Mouse (Mus musculus) liver, postnatal 0 days (tissue): ENCODE results near the gene Tm9sf3. TPM values are rescaled to one million over a fixed set of nuclear protein-coding genes. Genes with fewer than 3 reads are reported as not detected.

ENCODE experiments used
- ATAC-seq: fragments of 200-750 bp; cut with Nextera tagmentation; 2 replicates; pipeline ENCODE4 v1.8.0; 2017; ENCODE audit warnings: mild to moderate bottlenecking, moderate library complexity
- DNase-seq: peaks from one replicate; pipeline ENCODE4 v3.0.0-alpha.2; 2016
- H3K27ac ChIP-seq: fragments of 300-500 bp; sonication (generic); 2 replicates; pipeline ENCODE4 v1.5.1; 2014; ENCODE audit warnings: antibody characterized with exemption, moderate library complexity, mild to moderate bottlenecking, low read depth
- H3K27me3 ChIP-seq: fragments of 300-500 bp; sonication (generic); 2 replicates; pipeline ENCODE4 v1.6.1; 2014; ENCODE audit warnings: low read length, control low read depth, mixed read lengths; ENCODE audit not compliant: insufficient read depth
- H3K36me3 ChIP-seq: fragments of 300-500 bp; sonication (generic); replicated peaks from 2 replicates; pipeline ENCODE4 v1.6.1; 2014; ENCODE audit warnings: mild to moderate bottlenecking, control low read depth, low read length, moderate library complexity, mixed read lengths; ENCODE audit not compliant: insufficient read depth
- H3K4me1 ChIP-seq: fragments of 300-500 bp; sonication (generic); 2 replicates; pipeline ENCODE4 v1.6.1; 2014; ENCODE audit warnings: antibody characterized with exemption, mild to moderate bottlenecking, control low read depth; ENCODE audit not compliant: insufficient read depth
- H3K4me2 ChIP-seq: fragments of 300-500 bp; sonication (generic); 2 replicates; pipeline ENCODE4 v1.6.1; 2014; ENCODE audit warnings: low read depth, mild to moderate bottlenecking, low read length, moderate library complexity, mixed read lengths
- H3K4me3 ChIP-seq: fragments of 300-500 bp; sonication (generic); 2 replicates; pipeline ENCODE4 v1.5.1; 2014; ENCODE audit warnings: low read depth, low read length
- H3K9ac ChIP-seq: fragments of 300-500 bp; sonication (generic); replicated peaks from 2 replicates; pipeline ENCODE4 v1.6.1; 2014; ENCODE audit warnings: mild to moderate bottlenecking, moderate library complexity
- H3K9me3 ChIP-seq: fragments of 300-500 bp; sonication (generic); 2 replicates; pipeline ENCODE4 v1.6.1; 2016; ENCODE audit warnings: mild to moderate bottlenecking, control low read depth, low read length, mixed read lengths
- CTCF ChIP-seq: sonication (generic); IDR thresholded peaks from 2 replicates; pipeline ENCODE4 v1.5.1; 2016; ENCODE audit warnings: antibody characterized with exemption, low read depth
- EP300 ChIP-seq: IDR thresholded peaks from 2 replicates; pipeline ENCODE4 v1.6.1; 2016; ENCODE audit warnings: antibody characterized with exemption, low read depth, mild to moderate bottlenecking
- WGBS: fragments of 180-500 bp; shearing (Covaris S2); extraction: QIAGEN DNeasy Blood & Tissue Kit; methylation state at CpG from one replicate; pipeline ENCODE4 v1.1.7; 2014; ENCODE audit not compliant: insufficient replicate concordance; 5-methylcytosine and 5-hydroxymethylcytosine counted together
- polyA plus RNA-seq: library from polyadenylated mRNA; unstranded; fragments of >200 nt; fragmentation: Nextera tagmentation; extraction: Ambion mirVana; gene quantifications from 2 replicates; pipeline ENCODE4 v1.2.1, GENCODE M21; 2015

Tm9sf3 gene
- polyA plus RNA-seq, 1 experiment from 2014 or later: 45.8 TPM

GRCm38 (mm10) chr19:41176881-41177280 lies 86.9 kb downstream of the Tm9sf3 start:
- H3K9me3 ChIP-seq: no peaks in the 10 kb centered on the region
- H3K4me2 ChIP-seq: no peak overlapping the region
- H3K27ac ChIP-seq: no peak overlapping the region
- DNase-seq (no peak), ATAC-seq (no peak)
- H3K4me3 ChIP-seq: no peak overlapping the region
- WGBS: 36% methylated on average over 2 of the region's 2 CpGs
- H3K4me1 ChIP-seq: no peaks in the 10 kb centered on the region
- TF ChIP-seq EP300: no peak
- no peak for TF ChIP-seq CTCF
- no peaks in the 10 kb centered on the region for H3K27me3 ChIP-seq
- H3K9ac ChIP-seq: no peak overlapping the region
- H3K36me3 ChIP-seq: no peaks in the 10 kb centered on the region

DNA sequence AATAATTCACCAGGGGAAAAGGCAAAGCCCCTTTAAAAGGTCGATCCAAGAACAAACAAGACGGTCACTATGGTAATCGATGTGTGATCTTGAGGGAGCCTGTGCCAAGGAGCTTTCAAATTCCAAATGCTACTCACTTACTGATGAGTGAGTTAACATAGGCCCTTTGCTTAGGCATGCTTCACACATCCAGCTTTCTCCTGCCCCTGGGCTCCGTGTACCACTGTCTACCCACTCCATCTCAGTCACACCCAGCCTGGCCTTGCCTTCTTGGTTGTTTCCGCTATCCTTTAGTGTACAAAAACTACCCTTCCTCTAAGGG lies 97.9 kb downstream of the Tm9sf3 start:
- no peak for DNase-seq
- no peak overlapping the region for H3K27ac ChIP-seq
- no peak overlapping the region for H3K9ac ChIP-seq
- H3K9me3 ChIP-seq: no peaks in the 10 kb centered on the region
- no peaks in the 10 kb centered on the region for H3K4me1 ChIP-seq
- no peak for TF ChIP-seq CTCF
- TF ChIP-seq EP300: no peak
- WGBS: 75% methylated on average over 5 of the region's 5 CpGs
- H3K27me3 ChIP-seq: no peaks in the 10 kb centered on the region
- H3K4me2 ChIP-seq: no peak overlapping the region
- H3K36me3 ChIP-seq: no peaks in the 10 kb centered on the region
- no peak for ATAC-seq
- H3K4me3 ChIP-seq: no peak overlapping the region

- no peak overlapping the region for H3K4me3 ChIP-seq
- WGBS: 69% methylated on average over 14 of the region's 14 CpGs
- no peak for TF ChIP-seq EP300
- no peak for TF ChIP-seq CTCF
- H3K4me1 ChIP-seq: no peaks in the 10 kb centered on the region
- no peak overlapping the region for H3K27ac ChIP-seq
- no peaks in the 10 kb centered on the region for H3K27me3 ChIP-seq
- no peak for DNase-seq
- H3K9ac ChIP-seq: no peak overlapping the region
- no peak for ATAC-seq
- no peak overlapping the region for H3K4me2 ChIP-seq
- H3K36me3 ChIP-seq: no peaks in the 10 kb centered on the region
- no peaks in the 10 kb centered on the region for H3K9me3 ChIP-seq
Observed at GRCm38 (mm10) chr19:41165144-41165913, 98.5 kb downstream of the Tm9sf3 start.

- no peak overlapping the region for H3K4me3 ChIP-seq
Observed at GRCm38 (mm10) chr19:41164447-41165095, 99.2 kb downstream of the Tm9sf3 start.

More at GRCm38 (mm10) chr19:41164447-41165095, 99.2 kb downstream of the Tm9sf3 start:
- H3K9ac ChIP-seq: no peak overlapping the region
- no peak for TF ChIP-seq EP300
- no peak for TF ChIP-seq CTCF
- 77% methylated on average over 10 of the region's 10 CpGs for WGBS
- H3K9me3 ChIP-seq: no peaks in the 10 kb centered on the region
- H3K27ac ChIP-seq: no peak overlapping the region
- ATAC-seq (no peak), DNase-seq (no peak)
- H3K36me3 ChIP-seq: no peaks in the 10 kb centered on the region
- H3K4me2 ChIP-seq: no peak overlapping the region
- no peaks in the 10 kb centered on the region for H3K4me1 ChIP-seq
- H3K27me3 ChIP-seq: no peaks in the 10 kb centered on the region

Other genes with a start within 250 kb of the Tm9sf3 start
- 0.32 and 0.36 TPM in 2 replicates for gene Dntt, start 234.7 kb downstream of the Tm9sf3 start, polyA plus RNA-seq
- gene Opalin, start 186.9 kb downstream of the Tm9sf3 start, polyA plus RNA-seq: not detected in 2 replicates
- not detected in 2 replicates for gene Tll2, start 57.2 kb downstream of the Tm9sf3 start, polyA plus RNA-seq
- 17.1 and 21.8 TPM in 2 replicates for gene Pik3ap1, start 121.1 kb upstream of the Tm9sf3 start, polyA plus RNA-seq
- gene Lcor, start 218.6 kb upstream of the Tm9sf3 start, polyA plus RNA-seq: 7.9 and 9.0 TPM in 2 replicates